Mouse (Mus musculus) adrenal gland, postnatal 0 days (tissue): ENCODE measurements around the gene Padi3. TPM values are rescaled to one million over a fixed set of nuclear protein-coding genes. Genes with fewer than 3 reads are reported as not detected.

Experiments
- polyA plus RNA-seq: library from polyadenylated mRNA; unstranded; fragments of >200 nt; fragmentation: Nextera tagmentation; extraction: Ambion mirVana; gene quantifications from 2 replicates; pipeline ENCODE4 v1.2.1, GENCODE M21; 2015

Gene Padi3
- 0.08 and 0.13 TPM in 2 replicates for polyA plus RNA-seq

DNA sequence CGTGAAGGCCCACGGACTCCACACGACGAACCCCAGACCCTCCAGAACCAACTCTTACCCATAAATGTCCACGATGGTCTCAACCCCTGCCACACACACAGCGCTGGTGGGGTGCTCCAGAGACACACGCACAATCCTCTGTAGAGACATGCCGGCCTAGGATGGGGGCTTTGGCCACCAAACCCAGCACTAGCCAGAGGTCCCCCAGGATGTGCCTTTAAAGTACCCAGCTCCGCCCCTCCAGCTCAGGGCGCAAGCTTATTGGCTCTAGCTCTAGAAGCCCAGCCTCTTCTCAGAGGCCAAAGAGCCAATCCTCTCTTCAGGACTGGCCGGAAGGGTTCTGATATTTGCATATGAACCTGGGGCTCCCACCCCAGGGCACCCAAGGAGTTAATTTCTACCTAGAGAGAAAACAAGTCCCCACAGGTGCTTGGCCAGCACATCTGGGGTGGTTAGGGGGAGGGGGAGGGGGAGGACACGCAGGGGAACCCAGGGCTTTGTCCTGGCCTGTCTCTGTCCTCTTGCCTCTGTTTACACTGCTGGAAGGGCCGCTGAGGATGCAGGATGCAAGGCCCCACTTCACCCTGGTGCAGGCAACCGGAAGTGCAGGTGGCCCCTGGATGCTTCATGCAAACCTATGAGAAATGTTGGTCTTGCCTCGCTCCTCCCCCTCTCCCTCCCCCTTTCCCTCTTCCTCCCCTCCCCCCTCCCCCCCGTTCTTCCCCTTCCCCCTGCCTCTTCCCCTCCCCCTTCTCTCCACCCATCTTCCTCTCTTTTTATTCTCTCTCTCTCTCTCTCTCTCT lies at the start of gene Padi3:
TSS of gene Padi3 (minus strand) at position 191 of the 803 bp plus-strand sequence.

DNA sequence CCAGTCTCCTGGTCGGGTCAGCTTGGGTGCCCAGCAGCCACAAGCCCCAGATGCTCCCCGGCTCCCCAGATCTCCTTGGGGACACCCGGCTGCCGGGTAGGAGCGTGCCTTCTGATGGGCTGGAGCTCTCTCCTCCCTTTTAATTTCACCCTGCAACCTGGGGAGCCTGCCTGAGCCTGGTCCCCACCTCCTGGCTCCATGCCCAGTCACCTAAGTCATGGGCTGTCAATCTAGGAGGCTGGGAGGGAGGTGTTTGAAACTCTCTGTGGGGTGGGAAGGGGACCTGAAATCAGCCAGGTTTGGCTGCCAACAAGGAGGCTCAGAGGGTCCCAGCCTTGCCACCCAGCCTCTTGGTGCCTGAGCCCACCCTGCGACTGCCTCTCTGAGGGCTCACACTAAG lies 35.2 kb upstream of the Padi3 start, which contains the start of gene Padi1:
TSS of gene Padi1 (minus strand) at position 113 of the 400 bp plus-strand sequence.

DNA sequence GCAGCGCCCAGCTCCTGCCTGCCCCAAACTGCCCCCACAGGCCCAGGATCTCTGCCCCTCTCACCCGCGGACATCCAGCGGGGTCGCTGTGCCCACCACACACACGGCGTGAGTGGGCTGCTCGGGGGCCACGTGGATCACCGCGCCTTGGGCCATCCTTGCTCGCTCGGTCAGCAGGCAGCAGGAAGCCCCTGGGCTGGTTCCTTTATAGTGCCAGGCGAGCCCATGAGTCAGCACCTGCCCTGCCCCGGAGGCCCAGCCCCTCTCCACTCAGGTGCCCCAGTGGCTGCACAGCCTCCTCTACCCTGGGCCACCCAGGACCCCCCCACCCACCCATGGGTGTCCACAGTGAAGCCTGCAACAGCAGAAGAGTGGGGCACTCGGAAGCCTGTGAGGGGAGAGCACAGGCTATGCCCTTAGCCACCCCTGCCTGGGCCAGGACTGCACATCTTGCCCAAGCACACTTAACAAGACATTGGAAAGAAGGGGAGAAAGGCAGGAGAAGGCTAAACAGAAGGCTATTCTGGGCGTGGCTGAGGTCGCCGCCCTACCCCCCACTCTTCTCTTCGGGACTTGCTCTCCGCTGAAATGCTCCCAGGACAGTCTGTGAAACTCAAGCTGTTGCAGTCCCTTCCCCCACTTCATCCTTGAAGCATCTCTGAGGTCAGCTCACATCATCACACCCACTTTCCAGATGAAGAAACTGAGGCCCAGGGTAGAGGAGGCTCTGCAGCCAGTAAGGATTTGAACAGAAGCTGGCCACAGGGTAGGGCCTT lies 36.2 kb downstream of the Padi3 start, which contains the start of gene Padi4:
TSS of gene Padi4 (minus strand) at position 212 of the 776 bp plus-strand sequence.

DNA sequence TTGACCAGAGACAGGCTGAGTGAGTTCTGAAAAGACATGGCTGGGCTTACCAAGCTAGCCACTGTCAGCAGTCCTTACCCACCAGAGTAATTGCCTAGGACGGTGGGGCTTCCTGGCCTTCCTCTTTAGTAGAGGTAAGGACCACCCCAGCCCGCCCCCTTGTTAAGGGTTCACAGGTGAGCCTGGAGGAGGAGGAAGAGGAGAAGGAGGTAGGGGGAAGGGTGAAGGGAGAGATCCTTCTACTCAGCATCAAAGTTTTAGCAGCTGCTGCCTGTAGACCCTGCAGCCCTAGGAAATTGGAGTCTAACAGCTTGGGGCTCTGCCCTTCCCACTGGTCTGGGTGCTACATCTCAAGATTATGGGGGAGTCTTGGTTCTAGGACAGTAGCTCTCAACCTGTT lies 67.9 kb downstream of the Padi3 start, which contains the start of gene Padi6:
TSS of gene Padi6 (minus strand) at position 101 of the 400 bp plus-strand sequence.

Other genes with a start within 250 kb of the Padi3 start
- 9.9 and 12.3 TPM in 2 replicates for gene Arhgef10l, start 144.6 kb downstream of the Padi3 start, polyA plus RNA-seq
- 18.1 and 21.9 TPM in 2 replicates for gene Rcc2, start 110.1 kb downstream of the Padi3 start, polyA plus RNA-seq
- not detected in 2 replicates for gene Padi6, start 68.0 kb downstream of the Padi3 start, polyA plus RNA-seq
- 1.1 and 1.4 TPM in 2 replicates for gene Padi4, start 36.4 kb downstream of the Padi3 start, polyA plus RNA-seq
- gene Padi1, start 35.1 kb upstream of the Padi3 start, polyA plus RNA-seq = 0.05 and 0.06 TPM in 2 replicates
- gene Padi2, start 95.7 kb upstream of the Padi3 start, polyA plus RNA-seq = 3.3 and 6.9 TPM in 2 replicates
- gene Sdhb, start 150.6 kb upstream of the Padi3 start, polyA plus RNA-seq = 582 and 618 TPM in 2 replicates
- 37.0 and 38.6 TPM in 2 replicates for gene Atp13a2, start 176.2 kb upstream of the Padi3 start, polyA plus RNA-seq
- 263 and 391 TPM in 2 replicates for gene Mfap2, start 199.8 kb upstream of the Padi3 start, polyA plus RNA-seq
- gene Crocc, start 249.9 kb upstream of the Padi3 start, polyA plus RNA-seq = 2.3 and 2.8 TPM in 2 replicates